Mouse (Mus musculus): ENCODE measurements around the gene Cdh23. TPM values are rescaled to one million over a fixed set of nuclear protein-coding genes. Genes with fewer than 3 reads are reported as not detected.

The Cdh23 gene
- polyA plus RNA-seq, 1 experiment = not detected

DNA sequence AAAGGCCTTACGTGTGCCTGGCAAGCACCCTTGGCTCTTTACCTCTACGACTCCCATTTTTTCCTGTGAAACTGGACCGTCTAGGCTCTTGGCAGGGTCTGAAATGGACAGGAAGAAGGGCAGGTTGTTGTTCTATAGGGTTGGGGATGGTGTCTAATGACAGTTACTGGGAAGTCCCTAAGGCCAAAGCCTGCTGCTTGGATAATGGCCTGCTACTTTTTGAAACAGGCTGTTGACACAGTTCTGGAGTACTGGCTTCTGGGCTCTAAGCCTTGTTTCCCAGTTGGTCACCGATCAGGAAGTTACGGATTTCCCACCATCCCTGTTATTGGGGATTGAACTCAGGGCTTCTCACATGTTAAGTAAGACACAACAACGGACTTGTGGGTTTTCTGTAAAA is 415.9 kb downstream of the Cdh23 start:
- peaks cover 30% of the 10 kb centered on the region for H3K4me1 ChIP-seq (ENCODE audit: control insufficient read depth, insufficient read depth, low read length)
- H3K4me3 ChIP-seq (ENCODE audit: insufficient read depth, low read length) = peak overlapping the region; percentile 96
- H3K27ac ChIP-seq (ENCODE audit: insufficient read depth, low read depth, low read length) = peak overlapping the region; percentile 98
- no peak for TF ChIP-seq POLR2A (IDR thresholded peaks at IDR 0.05; ENCODE audit: borderline replicate concordance, low read depth, low read length)
- no peak for TF ChIP-seq CTCF (IDR thresholded peaks at IDR 0.05; ENCODE audit: low read depth, low read length)

DNA sequence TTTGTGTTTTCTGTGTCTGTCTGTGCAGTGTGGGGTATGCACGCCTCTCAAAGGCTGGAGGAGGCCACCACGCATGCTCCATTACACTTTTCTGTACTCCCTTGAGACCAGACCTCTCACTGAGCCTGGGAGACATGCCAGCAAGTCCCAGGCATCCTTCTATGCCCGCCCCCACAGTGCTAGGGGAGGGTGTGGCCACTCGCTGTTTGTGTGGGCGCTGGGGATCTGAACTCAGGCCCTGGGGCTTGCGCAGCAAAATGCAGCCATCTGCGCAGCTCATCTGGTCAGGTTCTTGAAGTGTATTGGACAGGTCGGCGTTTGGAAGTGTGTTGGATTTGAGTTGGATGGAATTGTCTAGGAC is 416.4 kb downstream of the Cdh23 start:
- TF ChIP-seq CTCF (IDR thresholded peaks at IDR 0.05; ENCODE audit: low read depth, low read length) (no peak), POLR2A (IDR thresholded peaks at IDR 0.05; ENCODE audit: borderline replicate concordance, low read depth, low read length) (no peak)
- peak overlapping the region; percentile 96 for H3K4me3 ChIP-seq (ENCODE audit: insufficient read depth, low read length)
- H3K27ac ChIP-seq (ENCODE audit: insufficient read depth, low read depth, low read length) = peak overlapping the region; percentile 98
- peaks cover 29% of the 10 kb centered on the region for H3K4me1 ChIP-seq (ENCODE audit: control insufficient read depth, insufficient read depth, low read length)

DNA sequence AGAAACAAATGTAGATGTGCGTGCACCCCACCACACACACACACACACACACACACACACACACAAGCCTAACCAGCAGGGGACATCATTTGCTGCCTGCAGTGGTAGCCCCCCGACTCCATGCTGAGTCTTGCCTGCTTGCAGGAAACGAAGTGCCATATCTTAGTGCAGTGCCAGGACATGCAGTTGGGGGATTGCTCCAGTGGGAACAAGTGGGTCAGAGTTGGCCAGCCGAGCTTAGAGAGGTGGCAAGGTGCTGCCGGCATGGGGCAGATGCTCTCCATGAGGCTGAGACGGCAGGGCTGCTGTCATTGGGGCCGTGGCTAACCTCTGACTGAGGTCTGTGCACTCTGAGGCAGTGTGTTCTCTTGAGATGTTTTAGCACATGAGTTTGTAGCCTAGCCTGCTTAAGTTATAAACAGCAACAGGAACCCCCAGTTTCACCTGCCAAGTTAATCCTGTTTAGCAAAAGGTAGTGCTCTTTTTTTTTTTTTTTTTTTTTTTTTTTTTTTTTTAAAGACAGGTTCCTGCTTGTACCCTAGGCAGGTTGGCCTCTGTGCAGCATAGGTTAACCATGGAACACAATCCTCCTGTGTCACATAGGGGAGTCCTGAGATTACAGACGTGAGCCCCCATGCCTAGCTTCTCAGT is 416.9 kb downstream of the Cdh23 start:
- H3K4me3 ChIP-seq (ENCODE audit: insufficient read depth, low read length) = peak overlapping the region; percentile 96
- TF ChIP-seq CTCF (IDR thresholded peaks at IDR 0.05; ENCODE audit: low read depth, low read length) (no peak), POLR2A (IDR thresholded peaks at IDR 0.05; ENCODE audit: borderline replicate concordance, low read depth, low read length) (no peak)
- H3K4me1 ChIP-seq (ENCODE audit: control insufficient read depth, insufficient read depth, low read length) = peaks cover 31% of the 10 kb centered on the region
- H3K27ac ChIP-seq (ENCODE audit: insufficient read depth, low read depth, low read length) = peak overlapping the region; percentile 98

DNA sequence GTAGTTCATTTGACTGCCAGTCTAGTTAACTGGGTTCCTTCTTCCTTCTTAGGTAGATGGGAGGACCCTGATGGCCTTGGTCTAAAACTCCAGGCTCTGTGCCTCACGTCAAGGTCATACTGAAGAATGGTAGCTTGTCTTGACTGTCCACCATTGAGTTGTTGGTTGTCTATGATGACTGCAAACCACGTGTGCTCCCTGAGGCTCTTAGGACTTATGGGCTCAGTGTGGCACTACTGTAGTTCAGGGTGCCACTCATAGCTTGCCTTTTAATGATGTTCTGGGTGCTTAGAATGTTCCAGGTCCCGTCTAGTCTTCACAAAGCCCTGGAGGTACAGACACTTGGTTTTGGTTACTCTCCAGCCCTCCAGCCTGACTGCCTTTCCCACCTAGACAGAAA is 417.5 kb downstream of the Cdh23 start:
- Histone ChIP-seq H3K4me1 (ENCODE audit: control insufficient read depth, insufficient read depth, low read length) (peaks cover 33% of the 10 kb centered on the region), H3K4me3 (ENCODE audit: insufficient read depth, low read length) (peak overlapping the region; percentile 96), H3K27ac (ENCODE audit: insufficient read depth, low read depth, low read length) (peak overlapping the region; percentile 98)
- no peak for TF ChIP-seq CTCF (IDR thresholded peaks at IDR 0.05; ENCODE audit: low read depth, low read length)
- TF ChIP-seq POLR2A (IDR thresholded peaks at IDR 0.05; ENCODE audit: borderline replicate concordance, low read depth, low read length) = no peak

DNA sequence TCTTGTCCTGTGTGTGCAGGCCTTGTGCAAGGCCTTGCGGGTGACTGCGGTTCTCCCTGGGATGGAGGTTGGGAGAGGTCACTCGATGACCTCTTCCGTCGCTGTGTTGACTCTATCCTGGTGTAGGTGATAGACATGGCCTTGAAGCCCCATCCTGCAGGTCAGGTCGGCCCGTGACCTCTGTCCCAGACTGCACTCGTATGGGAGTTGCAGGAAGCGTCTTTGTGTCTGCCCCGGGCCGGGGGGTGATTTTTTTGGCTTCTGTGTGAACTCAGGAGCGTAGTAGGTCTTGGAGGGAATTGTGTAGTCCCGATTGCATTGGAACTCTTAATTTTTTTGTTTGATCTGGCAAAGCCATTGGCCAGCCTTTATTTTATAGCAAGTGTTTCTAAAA is 418.3 kb downstream of the Cdh23 start:
- Histone ChIP-seq H3K4me1 (ENCODE audit: control insufficient read depth, insufficient read depth, low read length) (peaks cover 32% of the 10 kb centered on the region), H3K27ac (ENCODE audit: insufficient read depth, low read depth, low read length) (peak overlapping the region; percentile 98), H3K4me3 (ENCODE audit: insufficient read depth, low read length) (peak overlapping the region; percentile 96)
- TF ChIP-seq CTCF (IDR thresholded peaks at IDR 0.05; ENCODE audit: low read depth, low read length) (no peak), POLR2A (IDR thresholded peaks at IDR 0.05; ENCODE audit: borderline replicate concordance, low read depth, low read length) (no peak)

DNA sequence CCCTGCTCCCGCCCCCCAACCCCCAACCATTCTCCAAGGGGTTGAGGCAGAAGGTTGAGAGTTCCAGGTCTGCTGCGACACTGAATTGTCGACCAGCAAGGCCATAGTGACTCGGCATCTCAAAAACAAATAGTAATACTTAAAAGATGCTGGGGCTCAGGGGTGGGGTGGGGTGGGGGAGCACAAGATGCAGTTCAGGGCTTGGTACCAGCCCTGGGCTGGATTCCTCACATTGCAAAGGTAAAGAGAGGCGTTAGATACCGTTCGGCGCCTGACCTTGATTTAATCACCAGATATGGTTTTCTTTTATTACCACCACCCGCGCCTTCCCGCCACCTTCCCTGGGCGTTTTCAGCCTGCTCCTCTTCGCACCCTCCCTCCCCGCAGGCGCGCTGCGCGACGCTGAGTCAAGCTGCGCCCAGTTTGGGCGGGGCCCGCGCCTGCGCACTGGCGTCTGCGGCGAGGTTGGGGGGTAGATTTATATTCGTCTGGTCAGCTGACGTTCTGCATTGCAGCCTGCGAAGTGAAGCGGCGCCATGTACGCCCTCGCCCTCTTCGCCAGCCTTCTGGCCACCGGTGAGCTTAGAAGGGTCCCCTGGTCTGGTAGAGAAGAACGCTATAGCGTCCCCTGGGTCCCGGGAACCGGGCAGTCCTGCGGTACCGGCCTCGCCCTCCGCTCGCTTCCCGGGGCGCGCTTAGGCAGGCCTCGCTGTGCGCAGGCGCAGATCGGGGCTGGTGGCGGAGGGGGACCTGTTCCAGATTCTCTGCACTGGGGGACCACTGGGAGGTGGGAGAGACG is 418.9 kb downstream of the Cdh23 start, which contains the start of gene Psap:
Gene Psap (plus strand): TSS at position 421 of the 799 bp plus-strand sequence.
- Histone ChIP-seq H3K27ac (ENCODE audit: insufficient read depth, low read depth, low read length) (peak within 1 kb of the TSS; percentile 98), H3K4me1 (ENCODE audit: control insufficient read depth, insufficient read depth, low read length) (peaks cover 36% of the 10 kb centered on the region), H3K4me3 (ENCODE audit: insufficient read depth, low read length) (peak within 1 kb of the TSS; percentile 96)
- peak; percentile 93 for TF ChIP-seq POLR2A (IDR thresholded peaks at IDR 0.05; ENCODE audit: borderline replicate concordance, low read depth, low read length)
- TF ChIP-seq CTCF (IDR thresholded peaks at IDR 0.05; ENCODE audit: low read depth, low read length) = no peak

DNA sequence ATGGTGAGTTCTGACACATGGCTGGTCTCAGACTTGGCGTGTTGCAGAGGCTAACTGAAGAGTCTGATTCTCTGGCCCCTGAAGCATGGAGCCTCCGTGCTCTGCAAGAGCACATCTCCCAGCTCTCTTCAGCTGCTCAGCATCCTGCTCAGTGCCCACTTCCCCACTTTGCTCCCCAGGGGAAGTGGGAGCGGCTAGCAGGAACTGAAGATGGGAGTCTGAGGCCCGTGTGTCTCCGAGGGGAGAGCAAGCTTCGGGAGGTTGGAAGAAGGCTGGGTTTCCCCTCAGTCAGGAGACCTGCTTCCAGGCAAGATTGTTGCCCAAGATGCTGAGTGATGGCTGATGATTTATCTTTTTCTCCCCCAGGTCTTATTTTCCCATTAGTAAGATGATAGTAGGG is 422.9 kb downstream of the Cdh23 start:
- H3K27ac ChIP-seq (ENCODE audit: insufficient read depth, low read depth, low read length) = peak overlapping the region; percentile 99

DNA sequence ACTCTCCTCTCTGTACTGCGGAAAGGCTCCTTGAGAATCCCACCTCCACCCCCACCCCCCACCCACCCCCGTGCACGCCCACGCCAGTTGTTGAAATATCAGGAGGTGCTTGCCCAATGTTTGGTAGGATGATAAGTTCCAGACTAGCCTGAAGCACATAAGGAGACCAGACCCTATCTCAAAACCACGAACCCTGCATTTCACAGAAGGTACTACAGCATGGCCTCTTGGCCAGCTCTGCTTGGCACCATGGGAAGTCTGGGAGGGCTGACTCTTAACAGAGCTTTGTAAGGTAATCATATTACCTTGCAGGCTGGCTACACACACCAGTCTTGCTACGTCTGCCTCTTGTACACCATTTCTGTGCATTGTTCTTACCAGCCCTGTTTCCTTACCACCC is 424.0 kb downstream of the Cdh23 start:
- H3K27ac ChIP-seq (ENCODE audit: insufficient read depth, low read depth, low read length) = peak overlapping the region; percentile 99

More for the DNA sequence above, 422.9 kb downstream of the Cdh23 start:
- Histone ChIP-seq H3K4me1 (ENCODE audit: control insufficient read depth, insufficient read depth, low read length) (peaks cover 60% of the 10 kb centered on the region), H3K4me3 (ENCODE audit: insufficient read depth, low read length) (peak overlapping the region; percentile 36)
- TF ChIP-seq POLR2A (IDR thresholded peaks at IDR 0.05; ENCODE audit: borderline replicate concordance, low read depth, low read length) = no peak
- no peak for TF ChIP-seq CTCF (IDR thresholded peaks at IDR 0.05; ENCODE audit: low read depth, low read length)

DNA sequence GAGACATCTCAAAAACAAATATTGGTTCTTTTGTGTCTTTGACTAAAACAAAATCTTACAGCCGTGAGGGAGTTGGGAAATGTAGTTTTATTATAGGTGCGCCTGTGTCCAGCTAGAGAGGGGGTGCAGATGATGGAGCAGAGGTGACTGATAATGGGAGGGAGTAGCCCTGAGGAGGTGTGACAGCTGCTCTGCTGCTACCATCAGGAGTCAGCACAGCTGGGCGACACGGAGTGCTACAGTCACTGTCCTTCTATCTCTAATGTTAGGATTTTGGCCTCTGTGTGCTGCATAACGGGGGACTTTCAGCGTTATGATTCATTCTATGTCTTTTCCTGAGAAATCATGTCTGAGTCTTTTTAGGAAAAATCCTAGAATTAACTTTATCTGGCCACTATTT is 425.3 kb downstream of the Cdh23 start:
- H3K27ac ChIP-seq (ENCODE audit: insufficient read depth, low read depth, low read length) = no peak overlapping the region
- H3K4me1 ChIP-seq (ENCODE audit: control insufficient read depth, insufficient read depth, low read length) = peaks cover 61% of the 10 kb centered on the region
- no peak for TF ChIP-seq CTCF (IDR thresholded peaks at IDR 0.05; ENCODE audit: low read depth, low read length)
- no peak for TF ChIP-seq POLR2A (IDR thresholded peaks at IDR 0.05; ENCODE audit: borderline replicate concordance, low read depth, low read length)
- no peak overlapping the region for H3K4me3 ChIP-seq (ENCODE audit: insufficient read depth, low read length)

More for the DNA sequence above, 424.0 kb downstream of the Cdh23 start:
- TF ChIP-seq POLR2A (IDR thresholded peaks at IDR 0.05; ENCODE audit: borderline replicate concordance, low read depth, low read length) = no peak
- TF ChIP-seq CTCF (IDR thresholded peaks at IDR 0.05; ENCODE audit: low read depth, low read length) = no peak
- H3K4me3 ChIP-seq (ENCODE audit: insufficient read depth, low read length) = no peak overlapping the region
- peaks cover 72% of the 10 kb centered on the region for H3K4me1 ChIP-seq (ENCODE audit: control insufficient read depth, insufficient read depth, low read length)

All from bone marrow macrophage, adult 2 months (primary cell).